Mouse (Mus musculus): ENCODE measurements around the gene Med12l. TPM values are rescaled to one million over a fixed set of nuclear protein-coding genes. Genes with fewer than 3 reads are reported as not detected.
A peak's percentile ranks its signal among the peaks of the same experiment; 100 is the strongest.
"Not testable (repeated sequence)": the region's sequence is repeated elsewhere in the genome, so short reads cannot be mapped to it uniquely, and the experiment has no call there.

Gene Med12l
- polyA plus RNA-seq, 1 experiment from 2014 or later = 1.4 TPM

GRCm38 (mm10) chr3:59139651-59140051 is 134.0 kb downstream of the Med12l start:
- peak; percentile 65 for ATAC-seq (ENCODE audit: low read depth)
- peak overlapping the region; percentile 50; the same call in 1 of the 2 replicates for H3K27ac ChIP-seq (ENCODE audit: low read length)
- H3K4me2 ChIP-seq (ENCODE audit: low read depth, low read length) = no peak overlapping the region
- no peaks in the 10 kb centered on the region for H3K36me3 ChIP-seq (ENCODE audit: control insufficient read depth, insufficient read depth, low read length)
- H3K4me1 ChIP-seq (replicated peaks; ENCODE audit: control insufficient read depth, insufficient read depth, low read length) = peaks cover 14% of the 10 kb centered on the region
- no peaks in the 10 kb centered on the region for H3K9me3 ChIP-seq (ENCODE audit: control insufficient read depth, low read length)
- no peak overlapping the region for H3K9ac ChIP-seq (ENCODE audit: low read length)
- no peak overlapping the region for H3K4me3 ChIP-seq (ENCODE audit: low read length)
- H3K27me3 ChIP-seq (ENCODE audit: control insufficient read depth, insufficient read depth, low read depth, low read length) = no peaks in the 10 kb centered on the region

GRCm38 (mm10) chr3:59140115-59140514 is 134.5 kb downstream of the Med12l start:
- H3K27ac ChIP-seq (ENCODE audit: low read length) = peak overlapping the region; percentile 75

GRCm38 (mm10) chr3:59140941-59141340 is 135.3 kb downstream of the Med12l start:
- not testable (repeated sequence) for H3K36me3 ChIP-seq (ENCODE audit: control insufficient read depth, insufficient read depth, low read length); H3K4me2 ChIP-seq (ENCODE audit: low read depth, low read length); ATAC-seq (ENCODE audit: low read depth); H3K4me3 ChIP-seq (ENCODE audit: low read length); H3K9me3 ChIP-seq (ENCODE audit: control insufficient read depth, low read length); H3K27me3 ChIP-seq (ENCODE audit: control insufficient read depth, insufficient read depth, low read depth, low read length); H3K9ac ChIP-seq (ENCODE audit: low read length)
- WGBS = 69% methylated on average over 4 of the region's 4 CpGs
- H3K27ac ChIP-seq (ENCODE audit: low read length) = peak overlapping the region; percentile 75
- peaks cover 14% of the 10 kb centered on the region for H3K4me1 ChIP-seq (replicated peaks; ENCODE audit: control insufficient read depth, insufficient read depth, low read length)

More at GRCm38 (mm10) chr3:59140115-59140514, 134.5 kb downstream of the Med12l start:
- H3K4me3 ChIP-seq (ENCODE audit: low read length) = no peak overlapping the region
- no peaks in the 10 kb centered on the region for H3K36me3 ChIP-seq (ENCODE audit: control insufficient read depth, insufficient read depth, low read length)
- H3K9me3 ChIP-seq (ENCODE audit: control insufficient read depth, low read length) = no peaks in the 10 kb centered on the region
- peak; percentile 56 for ATAC-seq (ENCODE audit: low read depth)
- no peak overlapping the region for H3K9ac ChIP-seq (ENCODE audit: low read length)
- H3K4me2 ChIP-seq (ENCODE audit: low read depth, low read length) = no peak overlapping the region
- peaks cover 14% of the 10 kb centered on the region for H3K4me1 ChIP-seq (replicated peaks; ENCODE audit: control insufficient read depth, insufficient read depth, low read length)
- WGBS = 48% methylated on average over 2 of the region's 2 CpGs
- no peaks in the 10 kb centered on the region for H3K27me3 ChIP-seq (ENCODE audit: control insufficient read depth, insufficient read depth, low read depth, low read length)

- Histone ChIP-seq H3K4me2 (ENCODE audit: low read depth, low read length) (no peak overlapping the region), H3K27me3 (ENCODE audit: control insufficient read depth, insufficient read depth, low read depth, low read length) (no peaks in the 10 kb centered on the region), H3K9me3 (ENCODE audit: control insufficient read depth, low read length) (no peaks in the 10 kb centered on the region), H3K36me3 (ENCODE audit: control insufficient read depth, insufficient read depth, low read length) (no peaks in the 10 kb centered on the region), H3K4me3 (ENCODE audit: low read length) (no peak overlapping the region), H3K9ac (ENCODE audit: low read length) (no peak overlapping the region), H3K4me1 (replicated peaks; ENCODE audit: control insufficient read depth, insufficient read depth, low read length) (peaks cover 14% of the 10 kb centered on the region), H3K27ac (ENCODE audit: low read length) (peak overlapping the region; percentile 4; the same call in 1 of the 2 replicates)
- 29% methylated on average over 8 of the region's 8 CpGs for WGBS
- ATAC-seq (ENCODE audit: low read depth) = peak; percentile 15; the same call in 1 of the 2 replicates
These were observed 136.1 kb downstream of the Med12l start for GRCm38 (mm10) chr3:59141507-59142305.

GRCm38 (mm10) chr3:59145194-59145593 is 139.6 kb downstream of the Med12l start:
- H3K9ac ChIP-seq (ENCODE audit: low read length) = no peak overlapping the region
- no peaks in the 10 kb centered on the region for H3K27me3 ChIP-seq (ENCODE audit: control insufficient read depth, insufficient read depth, low read depth, low read length)
- no peak overlapping the region for H3K27ac ChIP-seq (ENCODE audit: low read length)
- no peak for ATAC-seq (ENCODE audit: low read depth)
- no peak overlapping the region for H3K4me3 ChIP-seq (ENCODE audit: low read length)
- 59% methylated on average over 5 of the region's 5 CpGs for WGBS
- H3K4me2 ChIP-seq (ENCODE audit: low read depth, low read length) = no peak overlapping the region
- H3K4me1 ChIP-seq (replicated peaks; ENCODE audit: control insufficient read depth, insufficient read depth, low read length) = peaks cover 9% of the 10 kb centered on the region
- no peaks in the 10 kb centered on the region for H3K36me3 ChIP-seq (ENCODE audit: control insufficient read depth, insufficient read depth, low read length)
- no peaks in the 10 kb centered on the region for H3K9me3 ChIP-seq (ENCODE audit: control insufficient read depth, low read length)

- H3K27me3 ChIP-seq (ENCODE audit: control insufficient read depth, insufficient read depth, low read depth, low read length) = no peaks in the 10 kb centered on the region
- no peak overlapping the region for H3K27ac ChIP-seq (ENCODE audit: low read length)
- no peak overlapping the region for H3K9ac ChIP-seq (ENCODE audit: low read length)
- no peaks in the 10 kb centered on the region for H3K36me3 ChIP-seq (ENCODE audit: control insufficient read depth, insufficient read depth, low read length)
- H3K4me1 ChIP-seq (replicated peaks; ENCODE audit: control insufficient read depth, insufficient read depth, low read length) = no peaks in the 10 kb centered on the region
- no peak overlapping the region for H3K4me3 ChIP-seq (ENCODE audit: low read length)
- no peak overlapping the region for H3K4me2 ChIP-seq (ENCODE audit: low read depth, low read length)
- H3K9me3 ChIP-seq (ENCODE audit: control insufficient read depth, low read length) = no peaks in the 10 kb centered on the region
- no peak for ATAC-seq (ENCODE audit: low read depth)
These were observed 144.0 kb downstream of the Med12l start for GRCm38 (mm10) chr3:59149646-59150045.

- H3K4me1 ChIP-seq (replicated peaks; ENCODE audit: control insufficient read depth, insufficient read depth, low read length) = no peaks in the 10 kb centered on the region
- no peak overlapping the region for H3K4me3 ChIP-seq (ENCODE audit: low read length)
- no peak overlapping the region for H3K27ac ChIP-seq (ENCODE audit: low read length)
- WGBS = 90% methylated on average over 2 of the region's 2 CpGs
- no peak for ATAC-seq (ENCODE audit: low read depth)
- no peaks in the 10 kb centered on the region for H3K36me3 ChIP-seq (ENCODE audit: control insufficient read depth, insufficient read depth, low read length)
- no peak overlapping the region for H3K4me2 ChIP-seq (ENCODE audit: low read depth, low read length)
- no peaks in the 10 kb centered on the region for H3K9me3 ChIP-seq (ENCODE audit: control insufficient read depth, low read length)
- H3K27me3 ChIP-seq (ENCODE audit: control insufficient read depth, insufficient read depth, low read depth, low read length) = no peaks in the 10 kb centered on the region
- no peak overlapping the region for H3K9ac ChIP-seq (ENCODE audit: low read length)
These were observed 145.0 kb downstream of the Med12l start for GRCm38 (mm10) chr3:59150624-59151023.

- Histone ChIP-seq H3K27me3 (ENCODE audit: control insufficient read depth, insufficient read depth, low read depth, low read length) (no peaks in the 10 kb centered on the region), H3K4me2 (ENCODE audit: low read depth, low read length) (no peak within 1 kb of the TSS), H3K9me3 (ENCODE audit: control insufficient read depth, low read length) (no peaks in the 10 kb centered on the region), H3K4me1 (replicated peaks; ENCODE audit: control insufficient read depth, insufficient read depth, low read length) (no peaks in the 10 kb centered on the region), H3K27ac (ENCODE audit: low read length) (no peak within 1 kb of the TSS), H3K9ac (ENCODE audit: low read length) (no peak within 1 kb of the TSS), H3K4me3 (ENCODE audit: low read length) (no peak within 1 kb of the TSS), H3K36me3 (ENCODE audit: control insufficient read depth, insufficient read depth, low read length) (no peaks in the 10 kb centered on the region)
- ATAC-seq (ENCODE audit: low read depth) = no peak
- WGBS = 64% methylated on average over 5 of the region's 5 CpGs
These were observed 147.8 kb downstream of the Med12l start, which contains the start of gene P2ry14 for GRCm38 (mm10) chr3:59153424-59153823. TSS of gene P2ry14 (minus strand) at chr3:59153618.

- no peaks in the 10 kb centered on the region for H3K36me3 ChIP-seq (ENCODE audit: control insufficient read depth, insufficient read depth, low read length)
- no peaks in the 10 kb centered on the region for H3K4me1 ChIP-seq (replicated peaks; ENCODE audit: control insufficient read depth, insufficient read depth, low read length)
- no peaks in the 10 kb centered on the region for H3K27me3 ChIP-seq (ENCODE audit: control insufficient read depth, insufficient read depth, low read depth, low read length)
- no peak overlapping the region for H3K4me2 ChIP-seq (ENCODE audit: low read depth, low read length)
- no peak overlapping the region for H3K9ac ChIP-seq (ENCODE audit: low read length)
- H3K4me3 ChIP-seq (ENCODE audit: low read length) = no peak overlapping the region
- WGBS = 54% methylated on average over 2 of the region's 2 CpGs
- H3K9me3 ChIP-seq (ENCODE audit: control insufficient read depth, low read length) = no peaks in the 10 kb centered on the region
- ATAC-seq (ENCODE audit: low read depth) = no peak
- no peak overlapping the region for H3K27ac ChIP-seq (ENCODE audit: low read length)
These were observed 149.3 kb downstream of the Med12l start for GRCm38 (mm10) chr3:59154888-59155287.

All from lung, embryonic 16.5 days (tissue).